Mouse (Mus musculus) bone marrow macrophage, adult 2 months (primary cell): ENCODE measurements at regions not wholly inside any gene's neighbourhood (a gene's known extent, or its start where the extent isn't known, plus 50 kb on each side); places are given as distances from the start of the nearest gene placed in this dataset.

Experiments
- CTCF ChIP-seq: IDR thresholded peaks from 2 replicates; pipeline ENCODE4 v1.5.1; 2012; ENCODE audit warnings: low read depth, mild to moderate bottlenecking, low read length, moderate library complexity
- POLR2A ChIP-seq: IDR thresholded peaks from 2 replicates; pipeline ENCODE4 v1.6.1; 2012; ENCODE audit warnings: mild to moderate bottlenecking, low read depth, low read length, borderline replicate concordance

- no peak for TF ChIP-seq POLR2A
- no peak for TF ChIP-seq CTCF
These were observed 68.2 kb upstream of the Myom1 start for GRCm38 (mm10) chr17:70934258-70934657.
